Mouse (Mus musculus) granulocyte monocyte progenitor cell, adult 5-6 weeks (primary cell): ENCODE measurements around the gene Fam118a. TPM values are rescaled to one million over a fixed set of nuclear protein-coding genes. Genes with fewer than 3 reads are reported as not detected.
A peak's percentile ranks its signal among the peaks of the same experiment; 100 is the strongest.
"Not testable (repeated sequence)": the region's sequence is repeated elsewhere in the genome, so short reads cannot be mapped to it uniquely, and the experiment has no call there.

ENCODE experiments used
- ATAC-seq: replicated peaks from 2 replicates; pipeline ENCODE4 v1.8.0; 2016; ENCODE audit warnings: mild to moderate bottlenecking, moderate TSS enrichment, inconsistent platforms; ENCODE audit not compliant: poor library complexity, severe bottlenecking
- total RNA-seq, 2 experiments: library from RNA; stranded (forward) in 1 of 2; stranded (reverse) in 1 of 2; fragments of 200-712, 200-1000 nt in 1 of 2; fragments of >200 nt in 1 of 2; fragmentation: Nextera tagmentation in 1 of 2; gene quantifications; 2 replicates each; pipeline ENCODE4 v1.2.3; 2014 to 2017

Fam118a gene
- total RNA-seq (2014; fragmentation: Nextera tagmentation): 4.6 and 8.7 TPM in 2 replicates
- total RNA-seq (2017): 12.9 and 14.8 TPM in 2 replicates

- ATAC-seq: not testable (repeated sequence)
Measured at GRCm38 (mm10) chr15:85028648-85029047, at the start of gene Fam118a. TSS of gene Fam118a (plus strand) at chr15:85028948.

GRCm38 (mm10) chr15:84981609-84982313, 47.0 kb upstream of the Fam118a start:
- ATAC-seq: peak; percentile 40

DNA sequence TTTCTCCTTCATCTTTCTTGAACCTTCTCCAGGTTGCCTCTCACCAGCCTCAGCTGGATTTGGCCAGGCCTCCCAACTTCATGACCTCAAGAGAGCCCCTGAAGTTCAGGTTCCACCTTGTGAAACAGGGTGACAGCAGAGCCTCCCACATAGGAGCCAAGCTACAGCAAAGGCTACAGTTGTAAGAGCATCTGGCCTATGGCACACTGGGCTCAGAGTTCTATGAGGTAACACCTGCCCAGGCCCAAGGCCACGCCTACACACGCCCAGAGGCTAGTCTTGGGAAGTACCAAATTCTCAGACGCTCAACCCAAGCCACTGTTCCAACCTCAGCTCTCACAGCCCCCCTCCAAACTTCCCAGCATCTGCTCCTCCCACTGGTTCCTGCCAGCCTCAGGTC, 45.9 kb upstream of the Fam118a start:
- peak; percentile 21 for ATAC-seq

GRCm38 (mm10) chr15:84983721-84984120, 45.0 kb upstream of the Fam118a start:
- ATAC-seq: no peak

- no peak for ATAC-seq
Measured at GRCm38 (mm10) chr15:84985516-84986160, 43.1 kb upstream of the Fam118a start.

DNA sequence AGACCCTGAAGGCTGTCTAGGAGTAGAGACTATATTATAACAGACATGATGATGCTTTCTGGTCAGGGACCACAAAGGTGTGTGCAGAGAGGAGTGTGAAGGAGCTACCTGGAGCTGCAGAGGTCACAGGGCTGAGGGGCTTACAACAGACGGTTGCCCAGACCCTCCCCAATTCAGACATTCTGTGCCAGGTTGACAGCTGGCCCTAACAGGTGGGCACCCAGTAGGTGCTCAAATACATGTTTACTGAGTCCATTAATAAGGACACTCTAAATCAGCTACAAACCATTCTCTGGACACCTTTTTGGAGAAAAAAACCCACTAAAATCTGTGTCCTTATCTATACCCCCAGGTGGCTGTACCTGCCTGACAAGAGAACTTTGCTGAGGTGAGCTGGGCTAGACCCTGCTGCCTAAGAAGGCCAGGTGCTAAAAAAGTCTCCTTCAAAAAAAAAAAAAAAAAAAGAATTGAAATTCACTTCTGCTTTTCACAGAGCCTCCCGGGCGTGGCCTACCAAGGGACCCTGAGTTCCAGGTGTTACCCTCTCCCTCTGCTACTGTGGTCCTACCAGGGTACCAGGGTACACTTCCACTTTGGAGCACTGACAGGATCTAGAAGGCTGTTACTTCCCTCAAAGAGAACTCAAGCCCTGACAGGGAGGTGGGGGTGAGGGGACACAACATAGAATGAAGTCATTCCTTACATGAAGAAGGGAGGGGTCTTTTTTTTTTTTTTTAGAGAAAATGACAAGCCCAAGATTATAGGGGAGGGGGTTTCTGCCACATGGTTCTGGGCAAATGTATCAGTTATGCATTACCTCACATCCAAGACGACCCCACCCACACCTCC, 42.4 kb upstream of the Fam118a start:
- peak; percentile 43 for ATAC-seq

DNA sequence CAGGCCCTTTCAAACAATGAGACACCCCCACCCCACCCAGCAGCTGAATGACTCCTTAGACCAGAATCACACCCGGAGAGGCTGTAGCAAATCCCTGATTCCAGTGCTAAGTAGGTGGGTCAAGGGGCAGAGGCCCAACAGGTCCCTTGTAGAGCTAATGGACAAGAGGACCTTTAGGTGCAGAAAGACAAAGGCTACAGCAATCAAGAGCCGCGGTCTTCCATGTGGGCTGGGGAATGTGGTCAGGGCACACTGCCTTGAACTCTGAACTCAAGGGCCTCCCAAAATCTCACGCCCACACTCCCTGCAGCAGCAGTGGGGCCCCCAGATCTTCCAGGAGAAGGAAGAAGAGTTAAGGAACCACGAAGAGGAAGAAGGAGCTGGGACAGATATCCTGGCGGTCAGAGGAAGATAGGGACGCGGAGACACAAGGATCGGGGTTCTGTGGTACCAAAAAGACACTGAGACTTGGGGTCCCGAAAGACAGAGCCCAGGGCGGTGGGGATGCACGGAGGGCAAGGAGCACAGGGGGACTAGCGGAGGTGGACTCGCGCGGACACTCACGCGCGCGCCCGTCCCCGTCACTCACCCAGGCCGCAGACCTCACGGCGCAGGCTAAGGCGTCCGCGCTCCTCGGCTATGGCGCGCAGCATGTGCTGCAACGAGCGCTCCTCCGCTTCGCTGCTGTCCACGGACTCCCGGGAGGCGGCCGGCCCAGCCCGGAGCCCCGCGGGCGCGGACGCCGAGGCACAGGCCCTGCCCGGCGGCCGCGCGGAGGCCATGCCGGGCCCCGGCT, 41.5 kb upstream of the Fam118a start:
- peak; percentile 13 for ATAC-seq

DNA sequence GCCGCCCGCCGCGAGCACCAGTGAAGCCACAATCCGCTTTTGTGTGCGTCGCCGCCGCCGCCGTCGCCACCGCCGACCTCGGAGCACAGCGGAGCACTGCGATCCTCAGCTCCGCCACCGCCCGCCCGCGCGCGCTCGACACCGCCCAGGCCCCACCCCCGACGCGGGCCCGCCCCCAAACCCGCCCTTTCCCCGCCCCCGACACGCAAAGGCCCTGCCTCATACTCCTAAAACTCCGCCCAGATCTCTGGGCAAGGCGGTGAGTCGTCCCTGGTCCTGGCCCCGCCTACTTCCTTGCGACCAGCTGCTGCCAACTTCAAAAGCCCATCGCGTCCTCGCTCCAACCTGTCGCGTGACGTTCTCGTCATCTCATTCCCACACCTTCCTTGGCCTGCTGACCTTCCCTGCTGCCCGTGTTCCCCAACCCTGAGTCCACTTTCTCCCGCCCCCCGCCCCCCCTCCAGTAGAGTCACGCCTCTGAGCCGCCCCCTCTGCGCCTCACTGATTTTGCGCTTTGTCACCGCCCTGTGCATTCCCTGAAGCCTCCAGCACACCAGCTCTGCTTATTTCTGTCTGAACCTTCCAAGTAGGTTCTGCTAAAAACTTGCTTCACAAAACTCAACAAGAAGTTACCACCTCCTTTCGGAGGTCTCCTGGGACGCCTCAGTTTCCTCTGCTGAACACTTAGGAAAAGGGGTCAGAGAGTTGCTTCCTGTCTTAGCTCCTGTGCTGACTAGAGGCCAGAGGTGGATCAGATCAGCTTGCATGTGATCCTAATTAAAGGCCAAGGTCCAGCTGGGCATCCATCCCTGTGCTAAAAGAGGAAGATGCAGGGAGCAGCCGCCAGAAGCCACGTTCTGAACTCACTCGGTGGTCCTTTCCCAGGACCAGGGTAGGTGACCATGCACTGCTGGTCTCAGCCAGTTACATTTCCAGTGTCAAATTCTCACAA, 40.6 kb upstream of the Fam118a start, which contains the start of gene 5031439G07Rik:
5031439G07Rik (minus strand) TSS at position 678 of the 952 bp plus-strand sequence.
- peak; percentile 75 for ATAC-seq

- ATAC-seq: no peak
Measured at GRCm38 (mm10) chr15:84989098-84989497, 39.6 kb upstream of the Fam118a start.

- no peak for ATAC-seq
Measured at GRCm38 (mm10) chr15:84989771-84990170, 39.0 kb upstream of the Fam118a start.

- peak; percentile 79 for ATAC-seq
Measured at GRCm38 (mm10) chr15:84994498-84994897, 34.2 kb upstream of the Fam118a start.

- peak; percentile 74 for ATAC-seq
Measured at GRCm38 (mm10) chr15:84995041-84995440, 33.7 kb upstream of the Fam118a start.

GRCm38 (mm10) chr15:84995967-84996366, 32.8 kb upstream of the Fam118a start:
- ATAC-seq: peak; percentile 36

DNA sequence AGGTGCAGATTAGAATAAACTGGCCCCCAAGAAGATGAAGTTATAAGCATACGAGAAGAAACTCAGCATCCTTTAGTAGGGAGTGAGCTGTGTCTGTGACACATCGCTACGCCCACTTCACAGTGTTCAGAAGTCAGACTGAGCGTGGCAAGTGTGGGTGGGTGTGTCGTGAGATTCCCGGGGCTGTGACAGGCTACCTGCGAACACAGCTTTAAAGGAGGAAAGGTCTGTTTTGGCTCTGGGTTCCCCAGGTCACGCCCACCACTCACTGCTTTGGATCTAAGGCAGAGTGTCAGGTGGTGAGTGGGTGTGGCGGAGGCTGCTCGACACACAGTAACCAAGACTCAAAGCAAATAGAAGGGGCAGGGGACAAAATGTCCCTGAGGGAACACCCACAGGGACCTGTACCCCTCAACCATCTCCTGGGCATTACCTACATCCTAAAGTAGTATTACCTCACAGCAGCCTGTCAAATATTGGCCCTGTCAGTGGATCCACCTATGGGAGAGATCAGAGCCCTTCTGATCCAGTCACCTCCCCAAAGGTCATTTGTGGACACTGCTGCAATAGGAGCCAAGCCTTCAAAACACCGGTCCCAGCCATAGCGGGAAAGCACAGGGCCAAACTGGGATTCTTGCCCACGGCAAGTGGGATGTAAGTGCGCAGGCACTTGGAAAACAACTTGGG, 30.8 kb upstream of the Fam118a start:
- ATAC-seq: no peak

DNA sequence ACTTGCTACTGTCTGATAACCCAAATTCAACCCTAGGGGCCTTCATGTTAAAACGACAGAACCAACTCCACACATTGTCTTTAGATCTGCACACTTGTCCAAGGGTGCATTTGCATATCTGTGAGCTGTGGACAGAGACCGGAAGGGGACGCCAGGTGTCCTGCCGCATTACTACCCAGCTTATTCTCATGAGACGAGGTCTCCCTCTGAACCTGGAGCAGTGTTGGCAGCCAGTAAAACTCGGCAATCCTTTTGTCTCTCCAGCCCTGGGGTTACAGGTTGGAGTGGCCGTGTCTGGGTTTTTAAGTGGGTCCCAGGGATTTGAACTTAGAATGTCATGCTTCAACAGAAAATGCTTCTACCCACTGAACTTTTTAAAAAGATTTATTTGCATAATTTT, 28.8 kb upstream of the Fam118a start:
- ATAC-seq: no peak

- peak; percentile 97 for ATAC-seq
Measured at GRCm38 (mm10) chr15:85000984-85001982, 27.5 kb upstream of the Fam118a start.

DNA sequence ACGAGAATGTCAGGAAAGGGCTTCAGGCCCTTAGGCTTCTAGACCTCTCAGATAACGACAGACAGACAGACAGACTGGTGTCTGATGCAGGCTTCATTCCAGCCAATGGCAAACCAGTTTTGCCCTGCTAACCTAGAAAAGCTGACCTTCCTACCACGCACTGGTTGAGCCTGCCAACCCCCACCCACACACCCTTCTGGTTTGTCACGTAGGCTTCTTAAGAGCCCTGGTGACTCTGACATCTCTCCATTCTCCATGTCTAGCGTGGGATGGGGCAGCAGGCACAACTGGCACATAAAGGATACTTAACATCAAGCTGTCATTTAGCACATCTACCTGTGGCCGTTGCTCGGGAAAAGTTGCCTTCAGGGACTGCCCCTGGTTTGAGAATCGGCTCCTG, 19.1 kb upstream of the Fam118a start:
- no peak for ATAC-seq
